Mouse (Mus musculus) midbrain, embryonic 16.5 days (tissue): ENCODE results near the gene Zfp609. TPM values are rescaled to one million over a fixed set of nuclear protein-coding genes. Genes with fewer than 3 reads are reported as not detected.
"Not testable (repeated sequence)": the region's sequence is repeated elsewhere in the genome, so short reads cannot be mapped to it uniquely, and the experiment has no call there.

Source experiments
- ATAC-seq: fragments of 200-750 bp; cut with Nextera tagmentation; 2 replicates; pipeline ENCODE4 v1.8.0; 2017; ENCODE audit warnings: moderate TSS enrichment
- H3K27ac ChIP-seq: fragments of 300-500 bp; sonication (generic); 2 replicates; pipeline ENCODE4 v1.5.1; 2014; ENCODE audit warnings: mild to moderate bottlenecking, low read length, mixed read lengths
- H3K27me3 ChIP-seq: fragments of 300-500 bp; sonication (generic); 2 replicates; pipeline ENCODE4 v1.6.1; 2014; ENCODE audit warnings: low read depth, low read length, mixed read lengths; ENCODE audit not compliant: control insufficient read depth, insufficient read depth
- H3K36me3 ChIP-seq: fragments of 300-500 bp; sonication (generic); 2 replicates; pipeline ENCODE4 v1.6.1; 2014; ENCODE audit warnings: mild to moderate bottlenecking, low read length, moderate library complexity, mixed read lengths; ENCODE audit not compliant: control insufficient read depth, insufficient read depth
- H3K4me1 ChIP-seq: fragments of 300-500 bp; sonication (generic); 2 replicates; pipeline ENCODE4 v1.6.1; 2014; ENCODE audit warnings: mild to moderate bottlenecking, low read length, mixed read lengths; ENCODE audit not compliant: control insufficient read depth, insufficient read depth
- H3K4me2 ChIP-seq: fragments of 300-500 bp; sonication (generic); 2 replicates; pipeline ENCODE4 v1.6.1; 2014; ENCODE audit warnings: mild to moderate bottlenecking, low read length, mixed read lengths
- H3K4me3 ChIP-seq: fragments of 300-500 bp; sonication (generic); 2 replicates; pipeline ENCODE4 v1.5.1; 2014; ENCODE audit warnings: low read depth, mild to moderate bottlenecking, low read length, moderate library complexity, mixed read lengths
- H3K9ac ChIP-seq: fragments of 300-500 bp; sonication (generic); 2 replicates; pipeline ENCODE4 v1.6.1; 2014; ENCODE audit warnings: low read depth, low read length, mixed read lengths
- H3K9me3 ChIP-seq: fragments of 300-500 bp; sonication (generic); replicated peaks from 2 replicates; pipeline ENCODE4 v1.6.1; 2014; ENCODE audit warnings: mild to moderate bottlenecking, low read length, mixed read lengths; ENCODE audit not compliant: control insufficient read depth, poor library complexity, severe bottlenecking
- WGBS: fragments of 180-500 bp; shearing (Covaris S2); extraction: QIAGEN DNeasy Blood & Tissue Kit; methylation state at CpG from one replicate; pipeline ENCODE4 v1.1.7; 2014; 5-methylcytosine and 5-hydroxymethylcytosine counted together
- polyA plus RNA-seq: library from polyadenylated mRNA; unstranded; fragments of >200 nt; fragmentation: Nextera tagmentation; extraction: Ambion mirVana; gene quantifications from 2 replicates; pipeline ENCODE4 v1.2.1, GENCODE M21; 2015

The Zfp609 gene
- polyA plus RNA-seq, 1 experiment from 2014 or later = 6.6 TPM

GRCm38 (mm10) chr9:65786885-65787787 lies 40.2 kb downstream of the Zfp609 start:
- ATAC-seq = peak; percentile 86
- Histone ChIP-seq H3K4me2 (peak overlapping the region; percentile 13; the same call in 1 of the 2 replicates), H3K27me3 (no peaks in the 10 kb centered on the region), H3K9me3 (no peaks in the 10 kb centered on the region), H3K4me3 (no peak overlapping the region), H3K4me1 (peaks cover 37% of the 10 kb centered on the region), H3K27ac (peak overlapping the region; percentile 47), H3K36me3 (no peaks in the 10 kb centered on the region), H3K9ac (peak overlapping the region; percentile 45; the same call in 1 of the 2 replicates)
- WGBS = 27% methylated on average over 8 of the region's 8 CpGs

- Histone ChIP-seq H3K9ac (no peak overlapping the region), H3K9me3 (no peaks in the 10 kb centered on the region), H3K4me2 (no peak overlapping the region), H3K4me3 (no peak overlapping the region), H3K36me3 (no peaks in the 10 kb centered on the region), H3K27ac (no peak overlapping the region), H3K4me1 (peaks cover 30% of the 10 kb centered on the region), H3K27me3 (no peaks in the 10 kb centered on the region)
- 76% methylated on average over 4 of the region's 4 CpGs for WGBS
- ATAC-seq = no peak
Observed at GRCm38 (mm10) chr9:65785772-65786368, 41.5 kb downstream of the Zfp609 start.

- H3K27me3 ChIP-seq, H3K4me1 ChIP-seq, H3K4me3 ChIP-seq, H3K27ac ChIP-seq, H3K4me2 ChIP-seq, ATAC-seq, H3K36me3 ChIP-seq, H3K9ac ChIP-seq, H3K9me3 ChIP-seq: not testable (repeated sequence)
- WGBS = 96% methylated on average over 3 of the region's 3 CpGs
Observed at GRCm38 (mm10) chr9:65779619-65780018, 47.7 kb downstream of the Zfp609 start.

- no peak for ATAC-seq
- 13% methylated on average over 1 of the region's 1 CpGs for WGBS
Observed at GRCm38 (mm10) chr9:65776874-65777432, 50.4 kb downstream of the Zfp609 start.

GRCm38 (mm10) chr9:65776137-65776872 lies 51.1 kb downstream of the Zfp609 start:
- ATAC-seq = no peak
- H3K36me3 ChIP-seq = no peaks in the 10 kb centered on the region
- no peak overlapping the region for H3K9ac ChIP-seq
- peaks cover 10% of the 10 kb centered on the region; the same call in 1 of the 2 replicates for H3K4me1 ChIP-seq
- H3K4me3 ChIP-seq = no peak overlapping the region
- H3K27ac ChIP-seq = no peak overlapping the region
- no peaks in the 10 kb centered on the region for H3K9me3 ChIP-seq
- WGBS = 7% methylated on average over 8 of the region's 8 CpGs
- no peak overlapping the region for H3K4me2 ChIP-seq
- no peaks in the 10 kb centered on the region for H3K27me3 ChIP-seq

More at GRCm38 (mm10) chr9:65776874-65777432, 50.4 kb downstream of the Zfp609 start:
- Histone ChIP-seq H3K4me1 (peaks cover 9% of the 10 kb centered on the region; the same call in 1 of the 2 replicates), H3K4me3 (no peak overlapping the region), H3K9me3 (no peaks in the 10 kb centered on the region), H3K27me3 (no peaks in the 10 kb centered on the region), H3K9ac (no peak overlapping the region), H3K4me2 (no peak overlapping the region), H3K36me3 (no peaks in the 10 kb centered on the region), H3K27ac (no peak overlapping the region)

- WGBS = over 99% methylated on average over 7 of the region's 7 CpGs
Observed at GRCm38 (mm10) chr9:65773783-65774182, 53.6 kb downstream of the Zfp609 start.

GRCm38 (mm10) chr9:65771011-65771664 lies 56.2 kb downstream of the Zfp609 start:
- H3K9me3 ChIP-seq = no peaks in the 10 kb centered on the region
- no peaks in the 10 kb centered on the region for H3K36me3 ChIP-seq
- peaks cover 12% of the 10 kb centered on the region for H3K4me1 ChIP-seq
- ATAC-seq = no peak
- 21% methylated on average over 11 of the region's 11 CpGs for WGBS
- H3K27me3 ChIP-seq = no peaks in the 10 kb centered on the region
- H3K27ac ChIP-seq = no peak overlapping the region
- H3K4me3 ChIP-seq = no peak overlapping the region
- no peak overlapping the region for H3K9ac ChIP-seq
- H3K4me2 ChIP-seq = no peak overlapping the region

More at GRCm38 (mm10) chr9:65773783-65774182, 53.6 kb downstream of the Zfp609 start:
- Histone ChIP-seq H3K9me3 (no peaks in the 10 kb centered on the region), H3K4me3 (no peak overlapping the region), H3K27ac (no peak overlapping the region), H3K36me3 (no peaks in the 10 kb centered on the region), H3K4me1 (peaks cover 18% of the 10 kb centered on the region), H3K4me2 (no peak overlapping the region), H3K9ac (no peak overlapping the region), H3K27me3 (no peaks in the 10 kb centered on the region)
- no peak for ATAC-seq

GRCm38 (mm10) chr9:65762728-65763127 lies 64.6 kb downstream of the Zfp609 start:
- Histone ChIP-seq H3K36me3 (no peaks in the 10 kb centered on the region), H3K9ac (no peak overlapping the region), H3K9me3 (no peaks in the 10 kb centered on the region), H3K4me1 (no peaks in the 10 kb centered on the region), H3K27me3 (no peaks in the 10 kb centered on the region), H3K27ac (no peak overlapping the region), H3K4me3 (no peak overlapping the region), H3K4me2 (no peak overlapping the region)
- WGBS = 93% methylated on average over 4 of the region's 4 CpGs
- ATAC-seq = no peak
